Mouse (Mus musculus): ENCODE data around the gene Zfp408. TPM values are rescaled to one million over a fixed set of nuclear protein-coding genes. Genes with fewer than 3 reads are reported as not detected.

Gene Zfp408
- 2.4 and 4.5 TPM in 2 replicates for polyA plus RNA-seq (2021; fragmentation: Nextera tagmentation)
- long read RNA-seq, experiment 1, partial matches to known transcripts, result 0 of 1 reads
- long read RNA-seq, experiment 1, other reads (novel, unspliced or antisense), result 1 of 1 reads
- long read RNA-seq, experiment 2, partial matches to known transcripts, result 0 of 6 reads
- long read RNA-seq, experiment 2, other reads (novel, unspliced or antisense), result 5 of 6 reads

DNA sequence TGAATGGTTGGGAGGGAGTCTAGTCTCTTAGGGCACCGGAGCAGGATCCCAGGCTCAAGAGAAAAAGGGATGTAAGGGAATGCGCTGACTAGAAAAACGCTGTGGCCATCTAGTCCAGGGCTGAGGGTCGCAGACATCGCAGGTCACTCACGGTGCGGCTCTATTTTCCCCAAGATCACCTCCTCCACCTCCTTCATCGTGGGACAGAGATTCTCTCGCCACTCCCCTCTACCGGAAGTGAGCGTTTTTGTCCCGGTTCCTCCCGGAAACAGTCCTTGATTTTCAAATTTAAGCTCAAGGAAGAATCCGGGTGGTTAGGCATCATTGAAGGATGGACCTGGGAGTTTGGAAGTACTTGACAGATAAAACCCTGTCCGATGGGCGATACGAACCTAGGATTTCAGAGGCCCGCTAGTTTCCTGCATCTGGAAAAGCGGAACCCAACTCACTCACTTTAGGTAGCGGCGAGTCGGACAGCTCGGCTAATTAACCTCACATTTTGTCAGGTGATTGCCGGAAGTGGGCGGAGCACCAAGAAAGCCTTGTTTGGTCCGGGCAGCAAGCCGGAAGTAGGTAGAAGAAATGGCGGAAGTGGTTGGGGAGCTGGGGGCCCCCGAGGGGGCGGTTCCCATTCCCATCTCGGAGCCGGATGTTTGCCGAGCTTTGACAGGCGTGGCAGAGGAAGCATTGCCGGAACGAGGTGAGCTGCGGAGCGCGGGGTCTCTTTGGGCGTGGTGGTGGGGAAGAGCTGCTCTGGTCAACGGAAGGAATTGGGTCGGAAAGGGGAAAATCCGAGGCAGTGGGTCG lies at the start of gene Zfp408, which contains the start of gene Arhgap1:
Gene Zfp408 (minus strand): TSS at position 239 of the 807 bp plus-strand sequence.
Gene Arhgap1 (plus strand): TSS at position 308 of the 807 bp plus-strand sequence.

DNA sequence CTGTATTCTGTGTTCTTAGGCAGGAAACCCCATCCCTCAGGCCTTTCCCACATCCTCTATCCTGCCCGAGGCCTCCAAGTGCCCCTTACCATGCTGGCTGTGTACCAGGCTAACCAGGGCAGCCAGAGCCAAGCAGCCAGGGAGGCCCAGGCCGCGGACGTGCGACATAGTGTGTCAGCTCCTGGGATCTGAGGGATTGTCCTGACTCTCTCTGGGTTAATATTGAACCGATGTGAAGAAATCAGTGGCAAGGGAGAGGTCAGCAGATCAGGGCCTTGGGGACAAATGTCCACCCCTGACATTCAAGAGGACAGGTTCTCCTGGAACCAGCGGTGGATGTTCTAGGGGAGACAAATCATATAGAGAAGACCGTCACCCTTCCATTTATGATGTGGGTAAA lies 13.4 kb downstream of the Zfp408 start, which contains the start of gene F2:
Gene F2 (minus strand): TSS at position 186 of the 400 bp plus-strand sequence.

Other genes with a start within 250 kb of the Zfp408 start
- 182 and 187 TPM in 2 replicates for gene 1110051M20Rik, start 205.1 kb downstream of the Zfp408 start, polyA plus RNA-seq (2021; fragmentation: Nextera tagmentation)
- gene Lrp4, start 192.3 kb downstream of the Zfp408 start, polyA plus RNA-seq (2021; fragmentation: Nextera tagmentation), result 8.6 and 12.4 TPM in 2 replicates
- gene Ckap5, start 123.0 kb downstream of the Zfp408 start, polyA plus RNA-seq (2021; fragmentation: Nextera tagmentation), result 29.2 and 40.8 TPM in 2 replicates
- gene F2, start 13.4 kb downstream of the Zfp408 start, polyA plus RNA-seq (2021; fragmentation: Nextera tagmentation), result not detected in 2 replicates
- gene Arhgap1, start 69 bp upstream of the Zfp408 start, polyA plus RNA-seq (2021; fragmentation: Nextera tagmentation), result 61.7 and 71.4 TPM in 2 replicates
- gene Atg13, start 60.8 kb upstream of the Zfp408 start, polyA plus RNA-seq (2021; fragmentation: Nextera tagmentation), result 49.1 and 55.7 TPM in 2 replicates
- 7.6 and 10.1 TPM in 2 replicates for gene Harbi1, start 61.1 kb upstream of the Zfp408 start, polyA plus RNA-seq (2021; fragmentation: Nextera tagmentation)
- 6.8 and 7.4 TPM in 2 replicates for gene Ambra1, start 80.3 kb upstream of the Zfp408 start, polyA plus RNA-seq (2021; fragmentation: Nextera tagmentation)

All from layer of hippocampus, adult 6 months (tissue).